Mouse (Mus musculus): ENCODE data around the gene Nkiras2. TPM values are rescaled to one million over a fixed set of nuclear protein-coding genes. Genes with fewer than 3 reads are reported as not detected.
"Not testable (repeated sequence)": the region's sequence is repeated elsewhere in the genome, so short reads cannot be mapped to it uniquely, and the experiment has no call there.

The Nkiras2 gene
- polyA plus RNA-seq, 1 experiment: 27.6 TPM

GRCm38 (mm10) chr11:100611627-100612026, 7.4 kb upstream of the Nkiras2 start:
- TF ChIP-seq CTCF (IDR thresholded peaks at IDR 0.05; ENCODE audit: borderline replicate concordance, insufficient read depth, low read depth, low read length): peak; percentile 63
- no peak for TF ChIP-seq POLR2A (IDR thresholded peaks at IDR 0.05; ENCODE audit: borderline replicate concordance, insufficient read depth, low read length)
- Histone ChIP-seq H3K27me3 (ENCODE audit: control insufficient read depth, insufficient read depth, low read length) (no peaks in the 10 kb centered on the region), H3K27ac (ENCODE audit: insufficient read depth, low read length) (no peak overlapping the region), H3K4me3 (replicated peaks; ENCODE audit: insufficient read depth, low read depth, low read length) (no peak overlapping the region), H3K4me1 (ENCODE audit: control insufficient read depth, insufficient read depth, low read length) (peaks cover 6% of the 10 kb centered on the region)
- DNase-seq: peak; percentile 48 to 60
- 11% methylated on average over 6 of the region's 6 CpGs for WGBS

GRCm38 (mm10) chr11:100613241-100613640, 5.8 kb upstream of the Nkiras2 start:
- H3K27me3 ChIP-seq (ENCODE audit: control insufficient read depth, insufficient read depth, low read length): no peaks in the 10 kb centered on the region
- peaks cover 9% of the 10 kb centered on the region for H3K4me1 ChIP-seq (ENCODE audit: control insufficient read depth, insufficient read depth, low read length)
- DNase-seq: no peak
- H3K27ac ChIP-seq (ENCODE audit: insufficient read depth, low read length): no peak overlapping the region
- WGBS: 59% methylated on average over 3 of the region's 3 CpGs
- no peak overlapping the region for H3K4me3 ChIP-seq (replicated peaks; ENCODE audit: insufficient read depth, low read depth, low read length)
- no peak for TF ChIP-seq POLR2A (IDR thresholded peaks at IDR 0.05; ENCODE audit: borderline replicate concordance, insufficient read depth, low read length)

DNA sequence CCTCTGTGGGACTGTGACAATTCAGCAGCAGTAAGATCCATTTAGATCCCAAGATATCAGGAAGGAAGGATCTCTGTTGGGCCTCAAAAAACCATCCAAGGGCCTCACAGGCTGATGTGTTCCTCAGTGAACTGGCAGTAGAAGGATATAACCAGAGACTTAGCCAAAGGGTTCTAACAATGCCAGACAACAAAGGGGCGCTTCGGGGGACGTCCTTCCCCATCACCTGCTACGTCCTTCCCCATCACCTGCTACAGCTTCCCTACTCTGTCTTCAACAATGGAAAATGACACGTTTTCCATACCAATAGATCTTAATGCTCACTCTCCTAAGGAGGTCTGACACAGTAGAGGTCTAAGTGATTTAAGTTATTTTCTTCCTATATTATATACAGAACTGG, 2.7 kb upstream of the Nkiras2 start:
- WGBS: 89% methylated on average over 5 of the region's 5 CpGs
- TF ChIP-seq CTCF (IDR thresholded peaks at IDR 0.05; ENCODE audit: borderline replicate concordance, insufficient read depth, low read depth, low read length) (no peak), POLR2A (IDR thresholded peaks at IDR 0.05; ENCODE audit: borderline replicate concordance, insufficient read depth, low read length) (no peak)
- no peak for DNase-seq

GRCm38 (mm10) chr11:100616836-100617235, 2.2 kb upstream of the Nkiras2 start:
- not testable (repeated sequence) for DNase-seq; H3K27me3 ChIP-seq (ENCODE audit: control insufficient read depth, insufficient read depth, low read length); H3K4me1 ChIP-seq (ENCODE audit: control insufficient read depth, insufficient read depth, low read length); H3K4me3 ChIP-seq (replicated peaks; ENCODE audit: insufficient read depth, low read depth, low read length); H3K27ac ChIP-seq (ENCODE audit: insufficient read depth, low read length)
- WGBS: 87% methylated on average over 7 of the region's 7 CpGs

More for the DNA sequence above, 2.7 kb upstream of the Nkiras2 start:
- Histone ChIP-seq H3K27me3 (ENCODE audit: control insufficient read depth, insufficient read depth, low read length) (no peaks in the 10 kb centered on the region), H3K4me1 (ENCODE audit: control insufficient read depth, insufficient read depth, low read length) (peaks cover 6% of the 10 kb centered on the region; the same call in 1 of the 2 replicates), H3K4me3 (replicated peaks; ENCODE audit: insufficient read depth, low read depth, low read length) (no peak overlapping the region), H3K27ac (ENCODE audit: insufficient read depth, low read length) (no peak overlapping the region)

GRCm38 (mm10) chr11:100617480-100617879, 1.6 kb upstream of the Nkiras2 start:
- 78% methylated on average over 4 of the region's 4 CpGs for WGBS
- Histone ChIP-seq H3K4me3 (replicated peaks; ENCODE audit: insufficient read depth, low read depth, low read length) (peak overlapping the region; percentile 10), H3K27ac (ENCODE audit: insufficient read depth, low read length) (no peak overlapping the region), H3K4me1 (ENCODE audit: control insufficient read depth, insufficient read depth, low read length) (peaks cover 6% of the 10 kb centered on the region; the same call in 1 of the 2 replicates), H3K27me3 (ENCODE audit: control insufficient read depth, insufficient read depth, low read length) (no peaks in the 10 kb centered on the region)
- no peak for TF ChIP-seq CTCF (IDR thresholded peaks at IDR 0.05; ENCODE audit: borderline replicate concordance, insufficient read depth, low read depth, low read length)
- TF ChIP-seq POLR2A (IDR thresholded peaks at IDR 0.05; ENCODE audit: borderline replicate concordance, insufficient read depth, low read length): no peak
- DNase-seq: no peak

DNA sequence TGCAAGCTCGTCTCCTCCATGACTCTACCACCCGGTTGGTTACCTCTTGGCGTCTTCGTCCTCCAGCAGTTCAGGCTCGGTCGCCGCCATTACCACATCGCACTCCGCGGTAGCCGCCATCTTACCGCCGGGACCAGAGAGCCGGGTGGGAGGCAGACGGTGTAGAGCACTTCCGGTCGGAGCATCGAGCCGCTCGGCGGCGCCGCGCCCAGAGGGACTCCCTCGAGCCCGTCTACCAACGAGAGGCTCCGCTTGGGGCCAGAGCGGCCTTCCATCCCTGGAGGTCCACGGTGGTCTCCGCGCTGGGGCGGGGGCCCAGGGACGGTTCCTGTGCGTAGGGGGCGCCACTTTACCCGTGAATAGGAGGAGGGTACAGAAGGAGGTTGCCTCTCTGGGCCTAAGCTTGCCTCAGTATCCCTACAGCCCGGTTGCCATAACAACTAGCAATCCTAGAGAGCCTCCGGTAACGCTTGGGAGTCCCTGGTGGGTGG, 486 bp downstream of the Nkiras2 start:
- H3K4me1 ChIP-seq (ENCODE audit: control insufficient read depth, insufficient read depth, low read length): peaks cover 7% of the 10 kb centered on the region
- under 1% methylated on average over 40 of the region's 40 CpGs for WGBS
- H3K27ac ChIP-seq (ENCODE audit: insufficient read depth, low read length): peak overlapping the region; percentile 83
- TF ChIP-seq POLR2A (IDR thresholded peaks at IDR 0.05; ENCODE audit: borderline replicate concordance, insufficient read depth, low read length): peak; percentile 75
- no peak; the same call in 1 of the 2 replicates for TF ChIP-seq CTCF (IDR thresholded peaks at IDR 0.05; ENCODE audit: borderline replicate concordance, insufficient read depth, low read depth, low read length)
- peak; percentile 95 to 96 for DNase-seq
- H3K4me3 ChIP-seq (replicated peaks; ENCODE audit: insufficient read depth, low read depth, low read length): peak overlapping the region; percentile 91
- H3K27me3 ChIP-seq (ENCODE audit: control insufficient read depth, insufficient read depth, low read length): no peaks in the 10 kb centered on the region

- DNase-seq: no peak
- Histone ChIP-seq H3K4me1 (ENCODE audit: control insufficient read depth, insufficient read depth, low read length) (peaks cover 7% of the 10 kb centered on the region), H3K27me3 (ENCODE audit: control insufficient read depth, insufficient read depth, low read length) (no peaks in the 10 kb centered on the region), H3K4me3 (replicated peaks; ENCODE audit: insufficient read depth, low read depth, low read length) (peak within 1 kb of the TSS; percentile 91), H3K27ac (ENCODE audit: insufficient read depth, low read length) (peak within 1 kb of the TSS; percentile 83)
- TF ChIP-seq CTCF (IDR thresholded peaks at IDR 0.05; ENCODE audit: borderline replicate concordance, insufficient read depth, low read depth, low read length): no peak
- no peak for TF ChIP-seq POLR2A (IDR thresholded peaks at IDR 0.05; ENCODE audit: borderline replicate concordance, insufficient read depth, low read length)
- WGBS: 2% methylated on average over 11 of the region's 11 CpGs
Observed at GRCm38 (mm10) chr11:100619982-100620381, 938 bp downstream of the Nkiras2 start, which contains the start of gene Dnajc7. Gene Dnajc7, minus strand, starts transcription at chr11:100620168.

DNA sequence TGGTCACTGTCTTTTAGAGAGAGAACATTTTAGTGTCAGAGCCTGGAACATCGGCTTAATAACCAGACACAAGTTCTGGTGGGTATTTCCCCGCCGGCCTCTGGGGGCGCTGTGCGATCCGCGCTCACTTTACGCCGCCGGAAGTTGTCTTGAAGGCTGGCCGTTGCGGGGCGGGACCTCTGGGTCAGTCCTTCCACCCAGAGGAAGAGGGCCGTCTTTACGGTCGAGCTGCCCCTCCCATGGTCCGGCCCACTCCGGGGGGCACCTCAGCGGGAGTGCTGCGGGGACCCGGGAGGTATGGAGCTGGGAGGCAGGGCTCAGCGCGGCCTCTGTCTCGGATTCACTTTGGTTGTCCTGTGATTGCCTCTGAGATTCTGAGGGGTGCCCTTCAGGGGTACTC, 3.7 kb downstream of the Nkiras2 start:
- peak overlapping the region; percentile 78 for H3K4me3 ChIP-seq (replicated peaks; ENCODE audit: insufficient read depth, low read depth, low read length)
- DNase-seq: peak; percentile 95 to 97
- no peaks in the 10 kb centered on the region for H3K27me3 ChIP-seq (ENCODE audit: control insufficient read depth, insufficient read depth, low read length)
- H3K27ac ChIP-seq (ENCODE audit: insufficient read depth, low read length): peak overlapping the region; percentile 73; the same call in 1 of the 2 replicates
- peaks cover 4% of the 10 kb centered on the region for H3K4me1 ChIP-seq (ENCODE audit: control insufficient read depth, insufficient read depth, low read length)
- TF ChIP-seq CTCF (IDR thresholded peaks at IDR 0.05; ENCODE audit: borderline replicate concordance, insufficient read depth, low read depth, low read length) (peak; percentile 77), POLR2A (IDR thresholded peaks at IDR 0.05; ENCODE audit: borderline replicate concordance, insufficient read depth, low read length) (peak; percentile 60)
- under 1% methylated on average over 24 of the region's 24 CpGs for WGBS

Measured in cerebellum, adult 2 months (tissue).